Mouse (Mus musculus): ENCODE measurements around the gene Cmtm4.

- TF ChIP-seq CHD2 (IDR thresholded peaks at IDR 0.05; ENCODE audit: low read depth, low read length) (no peak), ZC3H11A (IDR thresholded peaks at IDR 0.05; ENCODE audit: borderline replicate concordance, low read depth, low read length) (no peak)
Observed at GRCm38 (mm10) chr8:104416022-104416421, 20.4 kb upstream of the Cmtm4 start.

Measured in ES-E14 (cell line).